Mouse (Mus musculus) stomach, postnatal 0 days (tissue): Measurements from ENCODE around the gene Olfr1206.

Experiments
- CTCF ChIP-seq: IDR thresholded peaks from 2 replicates; pipeline ENCODE4 v1.5.1; 2016; ENCODE audit warnings: antibody characterized with exemption, low read depth, mild to moderate bottlenecking, moderate library complexity
- EP300 ChIP-seq: optimal IDR thresholded peaks from 2 replicates; pipeline ENCODE3; 2016; ENCODE audit warnings: antibody characterized with exemption

DNA sequence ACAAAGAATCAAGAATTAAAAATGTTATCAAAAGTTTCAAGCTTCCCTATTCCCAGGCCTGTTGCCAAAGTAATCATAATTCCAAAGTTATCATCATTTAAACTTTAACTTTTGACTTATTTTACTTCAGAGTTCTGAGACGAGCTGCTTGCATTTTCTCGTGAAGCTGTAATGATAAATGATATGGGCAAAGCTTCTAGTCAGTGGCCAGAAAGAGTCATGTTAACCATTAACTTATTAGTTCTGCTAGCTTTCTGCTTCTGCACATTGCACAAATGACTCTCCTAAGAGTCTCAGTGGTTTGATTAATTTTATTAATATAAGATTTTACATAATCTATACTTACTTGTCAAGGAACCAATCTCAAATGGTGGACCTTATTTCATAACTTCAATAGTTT is 24.6 kb upstream of the Olfr1206 start:
- no peak for TF ChIP-seq CTCF
- no peak for TF ChIP-seq EP300
